Mouse (Mus musculus) C2C12 (cell line): ENCODE results near the gene Ap4s1. TPM values are rescaled to one million over a fixed set of nuclear protein-coding genes. Genes with fewer than 3 reads are reported as not detected.

Experiments used
- H3K27me3 ChIP-seq: one replicate; pipeline ENCODE4 v1.6.1; 2011; ENCODE audit not compliant: control insufficient read depth, insufficient read depth, insufficient read length
- H3K36me3 ChIP-seq: one replicate; pipeline ENCODE4 v1.6.1; 2011; ENCODE audit not compliant: control insufficient read depth, insufficient read depth
- H3K4me3 ChIP-seq: one replicate; pipeline ENCODE4 v1.5.1; 2011; ENCODE audit warnings: mild to moderate bottlenecking, control low read depth; ENCODE audit not compliant: poor library complexity, insufficient read depth, severe bottlenecking
- H3K79me2 ChIP-seq: one replicate; pipeline ENCODE4 v1.6.1; 2011; ENCODE audit not compliant: control insufficient read depth, insufficient read depth
- H3K79me3 ChIP-seq: one replicate; pipeline ENCODE4 v1.6.1; 2011; ENCODE audit warnings: low read depth, control low read depth
- H3ac ChIP-seq: one replicate; pipeline ENCODE3; 2011; ENCODE audit warnings: low read depth; ENCODE audit not compliant: control insufficient read depth, insufficient read length
- CEBPB ChIP-seq: IDR thresholded peaks from one replicate; pipeline ENCODE4 v1.6.1; 2011; ENCODE audit warnings: low read depth, mild to moderate bottlenecking, control low read depth, moderate library complexity
- CTCF ChIP-seq: IDR thresholded peaks from one replicate; pipeline ENCODE4 v1.5.1; 2011; ENCODE audit not compliant: control insufficient read depth, insufficient read depth, insufficient read length
- FOSL1 ChIP-seq: IDR thresholded peaks from one replicate; pipeline ENCODE4 v1.8.0; 2011; ENCODE audit warnings: mild to moderate bottlenecking, low read length; ENCODE audit not compliant: poor library complexity, insufficient read depth, severe bottlenecking
- MAX ChIP-seq: IDR thresholded peaks from one replicate; pipeline ENCODE4 v1.6.1; 2011; ENCODE audit warnings: mild to moderate bottlenecking, control low read depth
- MYOD1 ChIP-seq: IDR thresholded peaks from one replicate; pipeline ENCODE4 v1.6.1; 2011; ENCODE audit warnings: low read depth; ENCODE audit not compliant: control insufficient read depth, insufficient read length
- MYOG ChIP-seq: IDR thresholded peaks from one replicate; pipeline ENCODE4 v1.6.1; 2011; ENCODE audit not compliant: control insufficient read depth, insufficient read length; ENCODE audit errors: extremely low read depth
- USF1 ChIP-seq: IDR thresholded peaks from one replicate; pipeline ENCODE4 v1.6.1; 2011; ENCODE audit warnings: low read depth, mild to moderate bottlenecking, control low read depth, moderate library complexity
- polyA plus RNA-seq: library from polyadenylated mRNA; unstranded; fragments of >200 nt; fragmentation: generic; extraction: Trizol; gene quantifications from one replicate; pipeline ENCODE4 v1.2.1, GENCODE M21; 2012; ENCODE audit warnings: missing spikeins

Gene Ap4s1
- polyA plus RNA-seq, 1 experiment, result 10.8 TPM

GRCm38 (mm10) chr12:51741690-51742089, 50.9 kb downstream of the Ap4s1 start:
- Histone ChIP-seq H3K4me3 (no peak overlapping the region), H3K79me3 (peaks cover 2% of the 10 kb centered on the region), H3K36me3 (peaks cover 44% of the 10 kb centered on the region), H3K79me2 (no peaks in the 10 kb centered on the region), H3K27me3 (no peaks in the 10 kb centered on the region), H3ac (no peak overlapping the region)
- no peak for TF ChIP-seq MAX
- TF ChIP-seq CEBPB, result no peak
- TF ChIP-seq MYOG, result no peak
- no peak for TF ChIP-seq USF1

GRCm38 (mm10) chr12:51744957-51745356, 54.1 kb downstream of the Ap4s1 start:
- Histone ChIP-seq H3K36me3 (peaks cover 72% of the 10 kb centered on the region), H3K79me3 (peaks cover 5% of the 10 kb centered on the region), H3K27me3 (no peaks in the 10 kb centered on the region), H3K4me3 (no peak overlapping the region), H3K79me2 (no peaks in the 10 kb centered on the region), H3ac (no peak overlapping the region)
- TF ChIP-seq USF1, result no peak
- no peak for TF ChIP-seq MYOG
- TF ChIP-seq MAX, result no peak
- TF ChIP-seq FOSL1, result no peak
- no peak for TF ChIP-seq CEBPB
- no peak for TF ChIP-seq MYOD1
- no peak for TF ChIP-seq CTCF

- Histone ChIP-seq H3K27me3 (no peaks in the 10 kb centered on the region), H3K4me3 (no peak overlapping the region), H3K79me2 (no peaks in the 10 kb centered on the region), H3K79me3 (peaks cover 5% of the 10 kb centered on the region), H3K36me3 (peaks cover 91% of the 10 kb centered on the region), H3ac (no peak overlapping the region)
- TF ChIP-seq USF1 (no peak), CEBPB (no peak), FOSL1 (no peak), CTCF (no peak), MYOG (no peak), MYOD1 (no peak), MAX (no peak)
These were observed 56.5 kb downstream of the Ap4s1 start for GRCm38 (mm10) chr12:51747348-51747747.

- H3K36me3 ChIP-seq, result peaks cover 96% of the 10 kb centered on the region
- no peaks in the 10 kb centered on the region for H3K79me2 ChIP-seq
These were observed 65.2 kb downstream of the Ap4s1 start for GRCm38 (mm10) chr12:51755938-51756598.

GRCm38 (mm10) chr12:51756599-51756961, 65.7 kb downstream of the Ap4s1 start:
- no peaks in the 10 kb centered on the region for H3K79me3 ChIP-seq
- no peak overlapping the region for H3K4me3 ChIP-seq
- no peaks in the 10 kb centered on the region for H3K79me2 ChIP-seq
- H3K27me3 ChIP-seq, result no peaks in the 10 kb centered on the region
- TF ChIP-seq MYOG, result no peak
- TF ChIP-seq FOSL1, result no peak
- H3ac ChIP-seq, result no peak overlapping the region
- H3K36me3 ChIP-seq, result peaks cover 96% of the 10 kb centered on the region

More at GRCm38 (mm10) chr12:51755938-51756598, 65.2 kb downstream of the Ap4s1 start:
- Histone ChIP-seq H3K79me3 (no peaks in the 10 kb centered on the region), H3K4me3 (no peak overlapping the region), H3K27me3 (no peaks in the 10 kb centered on the region), H3ac (no peak overlapping the region)
- TF ChIP-seq USF1 (no peak), MYOG (no peak), FOSL1 (no peak), MYOD1 (no peak), MAX (no peak), CTCF (no peak), CEBPB (no peak)

GRCm38 (mm10) chr12:51759374-51759773, 68.5 kb downstream of the Ap4s1 start:
- Histone ChIP-seq H3K4me3 (no peak overlapping the region), H3ac (no peak overlapping the region), H3K27me3 (no peaks in the 10 kb centered on the region), H3K36me3 (peaks cover 94% of the 10 kb centered on the region), H3K79me3 (no peaks in the 10 kb centered on the region), H3K79me2 (no peaks in the 10 kb centered on the region)
- no peak for TF ChIP-seq MYOD1
- TF ChIP-seq MAX, result no peak
- no peak for TF ChIP-seq CEBPB
- TF ChIP-seq USF1, result no peak
- no peak for TF ChIP-seq CTCF
- TF ChIP-seq FOSL1, result no peak
- TF ChIP-seq MYOG, result no peak
